Mouse (Mus musculus) hindbrain, embryonic 11.5 days (tissue): Measurements from ENCODE around the gene Nasp. TPM values are rescaled to one million over a fixed set of nuclear protein-coding genes. Genes with fewer than 3 reads are reported as not detected.

Experiments used
- ATAC-seq: fragments of 200-750 bp; cut with Nextera tagmentation; 2 replicates; pipeline ENCODE4 v1.8.0; 2017; ENCODE audit warnings: mild to moderate bottlenecking, moderate TSS enrichment, moderate library complexity; ENCODE audit not compliant: low FRiP score
- DNase-seq: peaks from one replicate; pipeline ENCODE4 v3.0.0-alpha.2; 2015; ENCODE audit warnings: low spot score
- H3K27ac ChIP-seq: fragments of 300-500 bp; sonication (generic); 2 replicates; pipeline ENCODE4 v1.5.1; 2014; ENCODE audit warnings: mild to moderate bottlenecking, low read depth, low read length
- H3K27me3 ChIP-seq: fragments of 300-500 bp; sonication (generic); 2 replicates; pipeline ENCODE4 v1.6.1; 2014; ENCODE audit warnings: mild to moderate bottlenecking, low read length, moderate library complexity, mixed read lengths; ENCODE audit not compliant: control insufficient read depth, insufficient read depth
- H3K36me3 ChIP-seq: fragments of 300-500 bp; sonication (generic); 2 replicates; pipeline ENCODE4 v1.6.1; 2014; ENCODE audit warnings: mild to moderate bottlenecking, low read length, moderate library complexity, mixed read lengths; ENCODE audit not compliant: control insufficient read depth, insufficient read depth
- H3K4me1 ChIP-seq: fragments of 300-500 bp; sonication (generic); replicated peaks from 2 replicates; pipeline ENCODE4 v1.6.1; 2014; ENCODE audit warnings: low read length, mixed read lengths; ENCODE audit not compliant: control insufficient read depth, insufficient read depth
- H3K4me2 ChIP-seq: fragments of 300-500 bp; sonication (generic); replicated peaks from 2 replicates; pipeline ENCODE4 v1.6.1; 2014; ENCODE audit warnings: mild to moderate bottlenecking, low read depth, low read length
- H3K4me3 ChIP-seq: fragments of 300-500 bp; sonication (generic); 2 replicates; pipeline ENCODE4 v1.5.1; 2014; ENCODE audit warnings: low read depth, low read length
- H3K9ac ChIP-seq: fragments of 300-500 bp; sonication (generic); 2 replicates; pipeline ENCODE4 v1.6.1; 2014; ENCODE audit warnings: low read depth, low read length
- H3K9me3 ChIP-seq: fragments of 300-500 bp; sonication (generic); 2 replicates; pipeline ENCODE4 v1.6.1; 2016; ENCODE audit warnings: low read length; ENCODE audit not compliant: control insufficient read depth
- WGBS: fragments of 180-500 bp; shearing (Covaris S2); extraction: QIAGEN DNeasy Blood & Tissue Kit; methylation state at CpG from one replicate; pipeline ENCODE4 v1.1.7; 2014; 5-methylcytosine and 5-hydroxymethylcytosine counted together
- polyA plus RNA-seq: library from polyadenylated mRNA; unstranded; fragments of >200 nt; fragmentation: Nextera tagmentation; extraction: Ambion mirVana; gene quantifications from 2 replicates; pipeline ENCODE4 v1.2.1, GENCODE M21; 2014

Nasp gene
- polyA plus RNA-seq, 1 experiment from 2014 or later, result 283 TPM

DNA sequence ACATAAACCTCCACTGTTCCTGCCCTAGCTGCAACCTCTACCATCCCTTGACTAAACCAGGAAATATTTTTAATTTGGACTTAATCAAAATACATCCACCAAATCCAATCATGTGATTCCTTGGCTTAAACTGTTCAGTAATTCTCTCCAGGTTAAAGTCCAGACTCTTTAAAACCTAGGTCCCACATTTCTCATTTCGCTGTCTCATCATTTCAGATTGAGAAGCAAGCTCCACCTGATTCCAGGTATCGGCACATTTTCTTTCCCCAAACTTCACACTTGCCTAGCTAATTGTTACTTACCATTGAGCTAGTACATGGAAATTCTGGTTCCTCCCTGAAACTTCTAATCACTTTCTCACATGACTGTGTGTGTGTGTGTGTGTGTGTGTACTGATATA is 21.7 kb upstream of the Nasp start:
- Histone ChIP-seq H3K36me3 (0 out of 2 replicates have a peak, but pooled peaks cover 2% of the 10 kb centered on the region), H3K27me3 (no peaks in the 10 kb centered on the region), H3K9ac (no peak overlapping the region), H3K4me3 (no peak overlapping the region), H3K9me3 (no peaks in the 10 kb centered on the region), H3K4me2 (0 out of 2 replicates have a peak overlapping the region, but pooled peaks have one; percentile 2), H3K4me1 (peaks cover 3% of the 10 kb centered on the region; the same call in 1 of the 2 replicates), H3K27ac (no peak overlapping the region)
- DNase-seq, result no peak
- WGBS, result 94% methylated on average over 2 of the region's 2 CpGs
- ATAC-seq, result no peak

DNA sequence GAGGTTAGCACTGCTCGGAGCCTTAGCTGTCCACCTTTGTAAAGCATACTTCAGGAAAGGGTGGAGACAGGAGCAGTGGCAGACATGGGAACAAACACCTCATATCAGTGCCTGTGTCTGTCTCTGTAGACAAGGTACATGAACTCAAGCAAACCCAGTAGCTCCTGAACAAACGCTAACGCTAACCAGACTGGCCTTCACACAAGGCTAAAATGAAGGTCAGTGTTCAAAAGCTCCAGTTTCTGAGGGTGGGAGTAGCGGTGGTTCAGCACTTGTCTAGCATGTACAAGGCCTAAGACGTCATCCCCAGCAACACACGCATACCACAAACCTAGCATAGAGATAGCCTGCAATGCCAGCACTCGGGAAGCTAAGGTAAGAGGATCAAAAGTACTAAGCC is 17.9 kb upstream of the Nasp start:
- Histone ChIP-seq H3K27ac (no peak overlapping the region), H3K27me3 (no peaks in the 10 kb centered on the region), H3K4me3 (no peak overlapping the region), H3K9ac (no peak overlapping the region), H3K9me3 (no peaks in the 10 kb centered on the region), H3K4me1 (peaks cover 3% of the 10 kb centered on the region; the same call in 1 of the 2 replicates), H3K4me2 (no peak overlapping the region), H3K36me3 (0 out of 2 replicates have a peak, but pooled peaks cover 4% of the 10 kb centered on the region)
- no peak for ATAC-seq
- 92% methylated on average over 7 of the region's 7 CpGs for WGBS
- no peak for DNase-seq

DNA sequence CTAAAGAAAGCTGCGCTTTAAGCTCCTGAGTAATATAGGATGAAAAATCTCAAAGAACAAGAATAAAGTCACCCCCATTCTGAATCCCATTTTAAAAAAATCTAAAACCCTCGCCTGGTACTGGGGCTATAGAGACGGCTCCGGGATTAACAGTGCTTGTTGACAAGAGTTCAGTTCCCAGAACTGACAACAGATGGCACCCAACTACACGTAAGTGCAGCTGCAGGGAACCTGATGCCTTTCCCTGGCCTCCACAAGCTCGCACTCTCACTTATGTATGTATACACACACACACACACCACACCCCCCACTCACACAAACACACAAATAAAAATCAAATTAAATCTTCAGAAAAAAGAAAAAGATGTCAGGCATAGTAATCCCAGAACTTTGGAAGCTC is 16.6 kb upstream of the Nasp start:
- H3K27ac ChIP-seq, result no peak overlapping the region
- 70% methylated on average over 6 of the region's 6 CpGs for WGBS
- no peak overlapping the region for H3K4me3 ChIP-seq
- ATAC-seq, result no peak
- no peak for DNase-seq
- no peak overlapping the region for H3K9ac ChIP-seq
- 0 out of 2 replicates have a peak, but pooled peaks cover 11% of the 10 kb centered on the region for H3K36me3 ChIP-seq
- H3K4me2 ChIP-seq, result no peak overlapping the region
- H3K9me3 ChIP-seq, result no peaks in the 10 kb centered on the region
- H3K27me3 ChIP-seq, result no peaks in the 10 kb centered on the region
- no peaks in the 10 kb centered on the region for H3K4me1 ChIP-seq

DNA sequence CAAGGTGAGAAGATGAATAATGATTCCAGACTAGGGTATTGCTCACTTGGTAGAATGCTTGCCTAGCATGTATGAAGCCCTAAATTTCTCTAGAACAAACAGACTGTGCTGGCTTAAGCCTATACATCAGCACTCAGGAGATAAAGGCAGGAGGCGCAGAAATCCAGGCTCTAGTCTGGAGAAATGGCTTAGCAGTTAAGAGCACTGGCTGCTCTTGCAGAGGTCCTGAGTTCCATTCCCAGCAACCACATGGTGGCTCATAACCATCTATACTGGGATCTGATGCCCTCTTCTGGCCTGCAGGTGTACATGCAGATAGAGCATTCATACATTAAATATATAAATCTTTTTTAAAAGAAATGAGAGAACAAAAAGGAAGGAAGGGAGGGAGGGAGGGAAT is 14.3 kb upstream of the Nasp start:
- no peaks in the 10 kb centered on the region for H3K9me3 ChIP-seq
- no peak overlapping the region for H3K27ac ChIP-seq
- DNase-seq (no peak), ATAC-seq (no peak)
- H3K4me2 ChIP-seq, result no peak overlapping the region
- H3K4me1 ChIP-seq, result no peaks in the 10 kb centered on the region
- no peak overlapping the region for H3K4me3 ChIP-seq
- H3K27me3 ChIP-seq, result no peaks in the 10 kb centered on the region
- H3K36me3 ChIP-seq, result peaks cover 21% of the 10 kb centered on the region
- no peak overlapping the region for H3K9ac ChIP-seq
- 89% methylated on average over 1 of the region's 1 CpGs for WGBS

DNA sequence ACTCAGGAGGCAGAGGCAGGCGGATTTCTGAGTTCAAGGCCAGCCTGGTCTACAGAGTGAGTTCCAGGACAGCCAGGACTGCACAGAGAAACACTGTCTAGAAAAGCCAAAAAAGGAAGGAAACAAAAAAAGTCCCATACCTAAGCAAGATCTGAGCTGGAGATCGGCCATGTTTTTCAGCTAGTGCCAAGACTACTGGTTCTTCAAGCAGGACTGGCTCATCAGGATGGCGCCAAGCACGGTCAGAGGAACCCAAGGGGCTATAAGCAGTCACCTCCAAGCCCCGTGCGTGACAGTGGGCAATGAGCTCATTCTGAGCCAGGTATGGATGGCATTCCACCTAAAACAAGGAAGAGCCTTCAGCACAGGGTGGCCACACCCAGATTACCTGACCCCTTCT is 11.1 kb upstream of the Nasp start:
- Histone ChIP-seq H3K4me1 (no peaks in the 10 kb centered on the region), H3K9ac (no peak overlapping the region), H3K27ac (no peak overlapping the region), H3K4me2 (no peak overlapping the region), H3K27me3 (no peaks in the 10 kb centered on the region), H3K36me3 (peaks cover 30% of the 10 kb centered on the region), H3K9me3 (no peaks in the 10 kb centered on the region), H3K4me3 (no peak overlapping the region)
- WGBS, result 97% methylated on average over 6 of the region's 6 CpGs
- DNase-seq (no peak), ATAC-seq (no peak)

DNA sequence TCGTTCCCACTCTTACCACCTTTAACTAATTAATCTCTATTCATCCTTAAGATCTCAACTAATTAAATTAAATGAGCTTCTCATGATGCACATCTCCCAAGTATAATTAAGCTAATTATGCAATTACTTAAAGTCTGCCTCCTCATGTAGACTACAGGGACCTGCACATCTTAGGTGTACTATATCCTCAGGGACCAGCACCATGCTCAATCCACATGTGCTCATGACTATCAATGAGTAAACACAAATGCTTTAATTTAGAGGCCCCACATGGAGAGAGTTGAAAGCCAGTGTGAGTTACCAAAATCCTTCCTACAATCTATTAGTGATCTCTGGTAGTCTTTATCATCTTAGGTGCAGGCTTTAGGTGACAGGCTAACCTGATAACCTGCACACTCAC is 7.5 kb upstream of the Nasp start:
- peaks cover 24% of the 10 kb centered on the region for H3K36me3 ChIP-seq
- no peaks in the 10 kb centered on the region for H3K27me3 ChIP-seq
- H3K27ac ChIP-seq, result no peak overlapping the region
- H3K4me1 ChIP-seq, result no peaks in the 10 kb centered on the region
- no peak for ATAC-seq
- no peak for DNase-seq
- H3K9me3 ChIP-seq, result no peaks in the 10 kb centered on the region
- WGBS, result 95% methylated on average over 1 of the region's 1 CpGs
- no peak overlapping the region for H3K4me2 ChIP-seq
- no peak overlapping the region for H3K9ac ChIP-seq
- H3K4me3 ChIP-seq, result no peak overlapping the region

DNA sequence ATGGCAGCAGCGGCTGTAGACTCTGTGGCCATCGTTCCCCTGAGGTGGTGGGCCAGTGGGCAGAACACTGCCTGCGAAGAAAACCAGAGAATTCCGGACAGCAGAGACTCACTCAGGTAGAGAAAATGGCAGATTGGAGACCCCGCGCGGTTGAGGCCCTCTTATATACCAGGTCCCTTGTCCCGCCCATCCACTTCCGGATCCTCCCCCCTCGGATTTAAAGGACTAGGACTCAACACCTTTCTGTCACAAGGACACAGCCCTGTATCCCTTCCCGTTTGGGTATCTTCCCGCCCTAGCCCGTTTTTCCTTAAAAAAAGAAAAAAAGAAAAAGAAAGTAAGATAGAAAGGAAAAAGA is 403 bp downstream of the Nasp start:
- no peaks in the 10 kb centered on the region for H3K9me3 ChIP-seq
- no peaks in the 10 kb centered on the region; the same call in 1 of the 2 replicates for H3K4me1 ChIP-seq
- H3K9ac ChIP-seq, result peak overlapping the region; percentile 93
- H3K4me2 ChIP-seq, result peak overlapping the region; percentile 55
- peak overlapping the region; percentile 98 for H3K4me3 ChIP-seq
- H3K27ac ChIP-seq, result peak overlapping the region; percentile 93
- DNase-seq, result peak; percentile 95
- H3K36me3 ChIP-seq, result no peaks in the 10 kb centered on the region
- no peaks in the 10 kb centered on the region for H3K27me3 ChIP-seq
- ATAC-seq, result peak; percentile 95
- WGBS, result 0% methylated on average over 13 of the region's 13 CpGs

DNA sequence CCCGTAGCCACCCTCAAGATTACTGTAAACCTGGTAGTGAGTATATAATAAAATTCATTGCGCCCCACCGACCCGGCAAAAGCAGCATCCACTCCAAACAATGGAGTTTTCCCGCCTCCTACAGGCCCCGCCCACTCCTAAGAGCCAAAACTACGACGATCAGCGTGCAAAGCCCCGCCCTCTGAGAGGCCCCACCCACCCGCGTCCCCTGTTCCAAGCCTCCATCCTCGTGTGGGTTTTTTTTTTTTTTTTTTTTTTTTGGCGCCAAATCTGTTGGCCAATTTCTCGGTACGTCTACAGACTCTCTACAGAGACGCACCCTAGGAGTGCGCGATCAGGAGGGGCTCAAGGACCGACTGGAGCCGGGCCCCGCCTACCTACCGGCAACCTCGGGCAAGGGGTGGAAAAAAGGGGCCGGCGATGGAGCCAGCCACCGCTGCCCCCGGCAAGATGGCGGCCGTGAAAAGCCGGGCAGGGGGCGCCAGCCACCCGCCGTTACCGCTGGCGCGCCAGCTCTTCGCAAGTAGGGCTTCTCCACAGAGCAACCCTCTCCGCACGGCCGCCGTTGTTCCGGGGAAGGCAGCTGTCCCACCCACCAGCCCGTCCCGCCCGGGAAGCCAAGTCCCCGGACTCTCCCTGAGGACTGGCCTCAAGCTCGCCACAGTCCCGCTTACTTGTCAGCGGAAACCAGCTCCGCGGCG is 933 bp downstream of the Nasp start:
- H3K4me2 ChIP-seq, result peak overlapping the region; percentile 55
- peak; percentile 97 for DNase-seq
- ATAC-seq, result peak; percentile 81
- H3K4me1 ChIP-seq, result no peaks in the 10 kb centered on the region; the same call in 1 of the 2 replicates
- H3K9ac ChIP-seq, result peak overlapping the region; percentile 93
- peak overlapping the region; percentile 93 for H3K27ac ChIP-seq
- under 1% methylated on average over 48 of the region's 53 CpGs for WGBS
- H3K36me3 ChIP-seq, result no peaks in the 10 kb centered on the region
- peak overlapping the region; percentile 98 for H3K4me3 ChIP-seq
- H3K27me3 ChIP-seq, result no peaks in the 10 kb centered on the region
- no peaks in the 10 kb centered on the region for H3K9me3 ChIP-seq

DNA sequence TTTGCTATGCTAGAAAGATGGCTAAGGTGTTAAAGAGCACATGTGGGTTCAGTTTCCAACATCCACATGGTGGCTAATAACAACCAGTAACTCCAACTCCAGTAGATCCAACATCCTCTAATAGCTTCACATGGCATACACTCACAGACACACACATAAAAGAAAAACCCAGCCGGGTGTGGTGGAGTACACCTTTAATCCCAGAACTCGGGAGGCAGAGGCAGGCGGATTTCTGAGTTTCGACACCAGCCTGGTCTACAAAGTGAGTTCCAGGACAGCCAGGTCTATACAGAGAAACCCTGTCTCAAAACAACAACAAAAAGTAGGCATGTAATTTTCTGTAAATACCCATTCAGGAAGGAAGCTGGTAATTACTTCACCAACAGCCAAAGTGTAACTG is 2.9 kb downstream of the Nasp start:
- no peak overlapping the region for H3K9ac ChIP-seq
- no peak overlapping the region for H3K4me2 ChIP-seq
- H3K27ac ChIP-seq, result no peak overlapping the region
- no peaks in the 10 kb centered on the region for H3K27me3 ChIP-seq
- ATAC-seq (no peak), DNase-seq (no peak)
- H3K36me3 ChIP-seq, result peaks cover 3% of the 10 kb centered on the region; the same call in 1 of the 2 replicates
- no peak overlapping the region for H3K4me3 ChIP-seq
- no peaks in the 10 kb centered on the region; the same call in 1 of the 2 replicates for H3K4me1 ChIP-seq
- H3K9me3 ChIP-seq, result no peaks in the 10 kb centered on the region
- WGBS, result 91% methylated on average over 4 of the region's 4 CpGs
